ENCODE assay signal across 12 mouse cellular contexts in the genomic region with DNA sequence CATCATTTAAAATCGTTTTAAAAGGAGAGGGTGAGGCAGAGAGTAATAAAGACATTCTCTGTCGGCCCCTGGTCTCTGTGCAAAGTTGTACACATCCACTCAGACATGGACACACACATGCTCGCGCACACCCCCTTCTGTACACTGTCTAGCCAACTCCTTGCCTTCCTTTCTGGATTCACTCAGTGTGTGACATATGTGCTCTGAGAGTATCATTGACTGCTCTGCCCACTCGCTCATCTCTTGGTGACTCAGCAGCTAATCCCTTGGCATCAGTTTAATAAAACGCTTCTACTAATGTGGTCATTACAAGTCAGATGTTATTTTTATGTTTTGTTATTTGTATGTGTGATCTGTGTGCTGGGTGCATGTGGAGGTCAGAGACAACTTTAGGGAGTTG. TPM values are rescaled to one million over a fixed set of nuclear protein-coding genes. Genes with fewer than 3 reads are reported as not detected.
"Had no signal": no experiment of that assay in that cellular context is flagged by ENCODE, and none has a peak within 500 bp of the region (broad histone marks: within the 10 kb centered on the region; RNA-seq: fewer than 3 reads in every experiment).

No protein-coding gene starts in this region.

- H3K4me1 ChIP-seq: midbrain, embryonic 12.5 days had no signal

- H3K27ac ChIP-seq: limb, embryonic 15.5 days; liver, embryonic 12.5 days; macrophage; midbrain, embryonic 12.5 days had no signal

- H3K9ac ChIP-seq: limb, embryonic 15.5 days; liver, embryonic 12.5 days; lung, embryonic 14.5 days; midbrain, embryonic 12.5 days had no signal

- ATAC-seq: liver, embryonic 12.5 days; midbrain, embryonic 16.5 days had no signal

- H3K4me3 ChIP-seq: limb, embryonic 15.5 days; liver, embryonic 12.5 days; midbrain, embryonic 12.5 days had no signal

- H3K9me3 ChIP-seq: limb, embryonic 15.5 days; liver, embryonic 12.5 days; midbrain, embryonic 12.5 days had no signal

- DNase-seq: kidney, adult 8-10 months; kidney, postnatal 36 days; lung, embryonic 14.5 days; lung, postnatal 10 days; right cerebral cortex, postnatal 25 days; thymus, postnatal 36 days had no signal

- H3K4me2 ChIP-seq: limb, embryonic 15.5 days; liver, embryonic 12.5 days; lung, embryonic 14.5 days; midbrain, embryonic 12.5 days had no signal

- H3K27me3 ChIP-seq: limb, embryonic 15.5 days; liver, embryonic 12.5 days; midbrain, embryonic 12.5 days had no signal

RNA-seq across cellular contexts. Expression of a gene that starts 48.8 kb away (rescaled TPM):
- total RNA-seq: megakaryocyte-erythroid progenitor cell, adult 5-6 weeks had no signal
